11 mouse cellular contexts compared by ENCODE assay signal in the genomic region with DNA sequence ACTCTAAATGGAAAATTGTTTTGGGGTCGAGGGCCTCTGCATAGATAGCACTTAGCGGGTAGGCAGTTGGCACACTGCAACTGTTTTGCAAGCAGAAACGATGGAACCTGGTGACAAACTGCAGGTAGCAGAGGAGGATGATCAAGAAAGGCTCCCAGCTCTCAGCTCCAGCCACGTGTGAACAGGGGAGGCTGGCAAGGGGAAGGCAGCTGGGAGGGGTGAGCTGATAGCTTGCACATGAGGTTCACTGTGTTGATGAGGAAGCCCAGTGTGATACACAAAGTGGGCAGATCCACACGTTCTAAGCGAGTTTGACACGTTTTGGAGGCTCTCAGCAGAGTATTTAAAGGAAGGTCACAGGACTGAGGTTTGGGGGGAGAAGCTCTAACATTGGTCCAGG. TPM values are rescaled to one million over a fixed set of nuclear protein-coding genes. Genes with fewer than 3 reads are reported as not detected.
DNase-seq lines count a peak whose midpoint lies in the region; ATAC-seq and TF ChIP-seq lines count a peak whose summit lies in the region.
"Had no signal": no experiment of that assay in that cellular context is flagged by ENCODE, and none has a peak within 500 bp of the region (broad histone marks: within the 10 kb centered on the region; RNA-seq: fewer than 3 reads in every experiment).

No protein-coding gene starts in this region.

- no peak for DNase-seq in heart, adult 18-20 months
- peak in 1 of 2 experiments; percentile 38 for DNase-seq in spleen, adult 2 months (ENCODE audit: low read depth in 1 of 2, low spot score in 2 of 2)
- no peak for DNase-seq in spleen, postnatal 4 days (ENCODE audit: low spot score in 2 of 2)
- DNase-seq in thymus, postnatal 25 days: peak; percentile 71
- DNase-seq in embryo, embryonic 10 days (ENCODE audit: low spot score): no peak

- no peak for TF ChIP-seq POLR2A in spleen, adult 2 months (IDR thresholded peaks at IDR 0.05; ENCODE audit: low read depth, low read length)

- WGBS in heart, embryonic 14.5 days: 32% methylated on average over 7 of the region's 7 CpGs
- 20% methylated on average over 7 of the region's 7 CpGs for WGBS in spleen, adult 2 months
- 40% methylated on average over 7 of the region's 7 CpGs for WGBS in macrophage (ENCODE audit: missing documents)

- H3K27me3 ChIP-seq in heart, embryonic 14.5 days (ENCODE audit: control insufficient read depth, insufficient read depth, low read length): no peaks in the 10 kb centered on the region
- H3K27me3 ChIP-seq in spleen, adult 2 months (ENCODE audit: control insufficient read depth, insufficient read depth, low read length): no peaks in the 10 kb centered on the region
- H3K27me3 ChIP-seq: forebrain, embryonic 12.5 days; kidney, embryonic 15.5 days; stomach, embryonic 15.5 days had no signal

- H3K79me2 ChIP-seq in macrophage (ENCODE audit: inconsistent target): peaks cover 4% of the 10 kb centered on the region; the same call in 1 of the 2 replicates

- peaks cover 13% of the 10 kb centered on the region for H3K36me3 ChIP-seq in heart, embryonic 14.5 days (ENCODE audit: control insufficient read depth, insufficient read depth, low read length)
- H3K36me3 ChIP-seq in spleen, adult 2 months (ENCODE audit: control insufficient read depth, insufficient read depth, low read length): no peaks in the 10 kb centered on the region
- no peaks in the 10 kb centered on the region for H3K36me3 ChIP-seq in macrophage (ENCODE audit: inconsistent target)
- H3K36me3 ChIP-seq: kidney, embryonic 15.5 days; stomach, embryonic 15.5 days had no signal

- 0 out of 2 replicates have a peak overlapping the region, but pooled peaks have one; percentile 3 for H3K4me2 ChIP-seq in heart, embryonic 14.5 days (ENCODE audit: low read length)
- H3K4me2 ChIP-seq: forebrain, embryonic 12.5 days; kidney, embryonic 15.5 days; stomach, embryonic 15.5 days had no signal

- H3K4me1 ChIP-seq in heart, embryonic 14.5 days (ENCODE audit: control insufficient read depth in 2 of 2, insufficient read depth in 2 of 2, low read length in 2 of 2): peaks cover 50 to 72% of the 10 kb centered on the region in 2 experiments
- peaks cover 38% of the 10 kb centered on the region for H3K4me1 ChIP-seq in spleen, adult 2 months (ENCODE audit: control insufficient read depth, insufficient read depth, insufficient read length)
- H3K4me1 ChIP-seq: stomach, embryonic 15.5 days had no signal

- no peak for TF ChIP-seq CTCF in spleen, adult 2 months (IDR thresholded peaks at IDR 0.05; ENCODE audit: extremely low read depth, insufficient read depth, insufficient read length, insufficient replicate concordance)

- no peaks in the 10 kb centered on the region for H3K9me3 ChIP-seq in heart, embryonic 14.5 days (ENCODE audit: control insufficient read depth, low read length)
- H3K9me3 ChIP-seq: forebrain, embryonic 12.5 days; kidney, embryonic 15.5 days; stomach, embryonic 15.5 days had no signal

- no peak for ATAC-seq in heart, embryonic 14.5 days (ENCODE audit: insufficient number of reproducible peaks, insufficient read depth, low FRiP score, low read depth)
- no peak for ATAC-seq in CD4-positive, CD25-positive, alpha-beta regulatory T cell, adult 4 months

- no peak overlapping the region for H3K4me3 ChIP-seq in heart, embryonic 14.5 days (ENCODE audit: control insufficient read depth in 1 of 2, insufficient read depth in 1 of 2, low read depth in 1 of 2, low read length in 2 of 2)
- no peak overlapping the region for H3K4me3 ChIP-seq in spleen, adult 2 months (ENCODE audit: extremely low read depth, insufficient read depth, insufficient read length)
- no peak overlapping the region for H3K4me3 ChIP-seq in macrophage (ENCODE audit: inconsistent target)
- H3K4me3 ChIP-seq: forebrain, embryonic 12.5 days; kidney, embryonic 15.5 days; stomach, embryonic 15.5 days had no signal

- H3K27ac ChIP-seq in heart, embryonic 14.5 days (replicated peaks in 1 of 2; ENCODE audit: control insufficient read depth in 1 of 2, insufficient read depth in 1 of 2, low read depth in 2 of 2, low read length in 2 of 2): peak overlapping the region; percentile 63 to 81; a peak in 2 of 4 replicates
- H3K27ac ChIP-seq in spleen, adult 2 months (ENCODE audit: insufficient read depth, low read length): peak overlapping the region; percentile 79
- H3K27ac ChIP-seq in macrophage: peak overlapping the region; percentile 84
- H3K27ac ChIP-seq: forebrain, embryonic 12.5 days; kidney, embryonic 15.5 days; stomach, embryonic 15.5 days had no signal

- H3K9ac ChIP-seq in heart, embryonic 14.5 days (ENCODE audit: low read length): peak overlapping the region; percentile 43; the same call in 1 of the 2 replicates
- H3K9ac ChIP-seq: forebrain, embryonic 12.5 days; kidney, embryonic 15.5 days; stomach, embryonic 15.5 days had no signal

RNA-seq across cellular contexts. Expression of a gene that starts 37.6 kb away (rescaled TPM):
- polyA plus RNA-seq in heart, embryonic 14.5 days (2014; fragmentation: Nextera tagmentation; extraction: Ambion mirVana): 2.3 and 4.0 TPM in 2 replicates
- 1 to 10 TPM; 1.1 to 1.3 TPM for total RNA-seq in heart, adult 18-20 months (2021)
- 4.3 and 4.5 TPM in 2 replicates for polyA plus RNA-seq in spleen, adult 2 months (2012; rRNA removed)
- total RNA-seq in macrophage (2018; cell fraction: chromatin; rRNA removed): 1 to 10 TPM in 13 of 26 experiments, under 1 TPM in 4, not detected in 9; 0.37 to 4.3 (median 2.0) TPM
- total RNA-seq in macrophage (2018; cell fraction: cytosol; rRNA removed): 1 to 10 TPM; 2.5 to 5.5 (median 3.4) TPM
- 1 to 10 TPM in 15 of 26 experiments, under 1 TPM in 8, not detected in 3; 0.60 to 4.1 (median 1.5) TPM for total RNA-seq in macrophage (2018; cell fraction: nucleus; rRNA removed)
- 2.6 to 5.6 TPM (median 3.4 TPM) in 3 replicates for polyA plus RNA-seq in macrophage (2018)
- 10 to 100 TPM in 1 of 2 experiments, 1 to 10 TPM in 1; 9.2 to 13.8 TPM for polyA plus RNA-seq in CD4-positive, CD25-positive, alpha-beta regulatory T cell, adult 4 months (2017; shearing (Covaris generic))

RNA-seq across cellular contexts. Expression of a gene that starts 54.3 kb away (rescaled TPM):
- polyA plus RNA-seq in heart, embryonic 14.5 days (2014; fragmentation: Nextera tagmentation; extraction: Ambion mirVana): 324 and 359 TPM in 2 replicates
- total RNA-seq in heart, adult 18-20 months (2021): 100 to 1,000 TPM; 219 to 232 TPM
- 138 and 179 TPM in 2 replicates for polyA plus RNA-seq in spleen, adult 2 months (2012; rRNA removed)
- 10 to 100 TPM in 19 of 26 experiments, 1 to 10 TPM in 7; 2.4 to 30.8 (median 18.1) TPM for total RNA-seq in macrophage (2018; cell fraction: chromatin; rRNA removed)
- total RNA-seq in macrophage (2018; cell fraction: cytosol; rRNA removed): 10 to 100 TPM; 42.4 to 74.6 (median 56.6) TPM
- total RNA-seq in macrophage (2018; cell fraction: nucleus; rRNA removed): 10 to 100 TPM; 12.2 to 39.2 (median 23.1) TPM
- polyA plus RNA-seq in macrophage (2018): 39.4 to 69.2 TPM (median 46.2 TPM) in 3 replicates
- polyA plus RNA-seq in CD4-positive, CD25-positive, alpha-beta regulatory T cell, adult 4 months (2017; shearing (Covaris generic)): 1 to 10 TPM; 1.5 to 9.0 TPM
